Mouse (Mus musculus) heart, adult 2 months (tissue): Measurements from ENCODE around the gene Rps19bp1.

ENCODE experiments used
- CTCF ChIP-seq: fragments of 200-600 bp; IDR thresholded peaks from 2 replicates; pipeline ENCODE4 v1.8.1; 2022; ENCODE audit warnings: antibody characterized with exemption, mild to moderate bottlenecking, moderate library complexity
- EP300 ChIP-seq: fragments of 200-500 bp; IDR thresholded peaks from 2 replicates; pipeline ENCODE4 v1.6.1; 2011; ENCODE audit warnings: low read depth, low read length, control low read depth; ENCODE audit not compliant: insufficient read depth
- POLR2A ChIP-seq: fragments of 200-500 bp; IDR thresholded peaks from 2 replicates; pipeline ENCODE4 v1.6.1; 2011; ENCODE audit warnings: mild to moderate bottlenecking, low read depth, low read length, control low read depth; ENCODE audit not compliant: insufficient read depth

- TF ChIP-seq POLR2A (no peak), CTCF (peak; percentile 98), EP300 (peak; percentile 82)
These were observed 3.4 kb downstream of the Rps19bp1 start for GRCm38 (mm10) chr15:80260677-80261076.
